Mouse (Mus musculus): Measurements from ENCODE around the gene Mdfi. TPM values are rescaled to one million over a fixed set of nuclear protein-coding genes. Genes with fewer than 3 reads are reported as not detected.
A peak's percentile ranks its signal among the peaks of the same experiment; 100 is the strongest.

Gene Mdfi
- polyA plus RNA-seq, 1 experiment from 2014 or later, result 0.84 TPM

- no peaks in the 10 kb centered on the region for H3K27me3 ChIP-seq (ENCODE audit: control insufficient read depth, insufficient read depth, low read depth, low read length)
- no peaks in the 10 kb centered on the region for H3K9me3 ChIP-seq (replicated peaks; ENCODE audit: control insufficient read depth, low read length)
- H3K36me3 ChIP-seq (ENCODE audit: control insufficient read depth, insufficient read depth), result no peaks in the 10 kb centered on the region
- no peak overlapping the region for H3K9ac ChIP-seq (ENCODE audit: low read depth, low read length)
- 35% methylated on average over 14 of the region's 17 CpGs for WGBS (ENCODE audit: insufficient replicate concordance)
- H3K4me3 ChIP-seq (ENCODE audit: low read depth, low read length), result no peak overlapping the region
- H3K27ac ChIP-seq (ENCODE audit: low read length), result peak overlapping the region; percentile 47
- no peak overlapping the region; the same call in 1 of the 2 replicates for H3K4me2 ChIP-seq (ENCODE audit: low read depth, low read length)
- peaks cover 26% of the 10 kb centered on the region for H3K4me1 ChIP-seq (ENCODE audit: control insufficient read depth, low read depth, low read length)
- no peak for ATAC-seq (ENCODE audit: low read depth)
Observed at GRCm38 (mm10) chr17:47767456-47768141, 66.9 kb downstream of the Mdfi start.

DNA sequence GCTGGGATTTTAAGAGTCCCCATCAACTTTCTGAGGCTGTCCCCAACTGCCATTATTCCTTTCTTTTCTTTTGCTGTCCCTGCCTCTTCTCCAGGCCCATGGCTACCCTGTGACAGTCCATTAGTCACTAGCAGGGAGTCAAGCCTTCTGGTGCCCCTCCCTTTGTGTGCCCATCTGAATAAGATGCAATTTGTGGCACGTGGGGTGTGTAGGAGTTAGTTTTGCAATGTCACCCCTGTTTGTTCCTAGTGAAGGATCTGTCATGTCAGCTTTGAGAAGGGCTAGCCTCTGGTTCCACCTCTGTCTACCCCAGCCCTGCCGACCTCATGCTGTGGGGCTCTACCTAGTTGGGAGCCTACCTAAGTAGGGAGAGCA lies 67.4 kb downstream of the Mdfi start:
- Histone ChIP-seq H3K27me3 (ENCODE audit: control insufficient read depth, insufficient read depth, low read depth, low read length) (no peaks in the 10 kb centered on the region), H3K9me3 (replicated peaks; ENCODE audit: control insufficient read depth, low read length) (no peaks in the 10 kb centered on the region), H3K4me3 (ENCODE audit: low read depth, low read length) (no peak overlapping the region), H3K4me1 (ENCODE audit: control insufficient read depth, low read depth, low read length) (peaks cover 27% of the 10 kb centered on the region), H3K9ac (ENCODE audit: low read depth, low read length) (no peak overlapping the region), H3K36me3 (ENCODE audit: control insufficient read depth, insufficient read depth) (no peaks in the 10 kb centered on the region), H3K4me2 (ENCODE audit: low read depth, low read length) (no peak overlapping the region; the same call in 1 of the 2 replicates), H3K27ac (ENCODE audit: low read length) (peak overlapping the region; percentile 47)
- 37% methylated on average over 2 of the region's 2 CpGs for WGBS (ENCODE audit: insufficient replicate concordance)
- no peak for ATAC-seq (ENCODE audit: low read depth)

DNA sequence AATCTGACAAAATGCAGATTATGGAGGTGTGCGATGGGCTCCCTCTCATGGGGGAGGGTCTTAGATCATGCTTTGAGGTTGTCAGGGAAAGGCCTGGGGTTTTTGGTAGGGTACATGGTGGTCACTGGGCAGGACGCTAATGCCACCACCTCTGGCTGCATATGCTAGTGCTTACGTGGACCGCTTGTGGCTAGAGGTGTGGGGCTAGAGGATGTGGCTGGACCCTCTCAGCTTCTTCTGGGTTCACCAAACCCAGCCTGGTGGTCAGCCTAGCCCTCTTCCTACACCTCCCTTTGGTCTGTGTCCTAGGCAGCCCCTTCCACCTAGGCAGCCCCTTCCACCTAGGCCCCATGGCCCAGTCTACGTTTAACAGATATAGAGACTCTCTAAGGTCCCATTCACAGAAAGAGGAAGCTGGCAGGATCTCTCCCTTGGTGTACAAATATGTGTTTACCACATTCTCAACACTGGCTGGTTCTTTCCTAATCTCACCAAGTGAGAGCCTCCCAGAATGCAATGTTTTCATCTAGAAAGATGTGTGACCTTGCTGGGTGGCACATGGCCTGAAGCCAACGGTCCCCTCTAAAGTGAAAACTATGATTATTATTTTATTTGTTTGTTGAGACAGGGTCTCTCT lies 68.0 kb downstream of the Mdfi start:
- Histone ChIP-seq H3K4me1 (ENCODE audit: control insufficient read depth, low read depth, low read length) (peaks cover 27% of the 10 kb centered on the region), H3K9me3 (replicated peaks; ENCODE audit: control insufficient read depth, low read length) (no peaks in the 10 kb centered on the region), H3K4me2 (ENCODE audit: low read depth, low read length) (no peak overlapping the region), H3K36me3 (ENCODE audit: control insufficient read depth, insufficient read depth) (no peaks in the 10 kb centered on the region), H3K27ac (ENCODE audit: low read length) (peak overlapping the region; percentile 47), H3K4me3 (ENCODE audit: low read depth, low read length) (no peak overlapping the region), H3K27me3 (ENCODE audit: control insufficient read depth, insufficient read depth, low read depth, low read length) (no peaks in the 10 kb centered on the region), H3K9ac (ENCODE audit: low read depth, low read length) (no peak overlapping the region)
- ATAC-seq (ENCODE audit: low read depth), result no peak
- WGBS (ENCODE audit: insufficient replicate concordance), result 67% methylated on average over 6 of the region's 6 CpGs

GRCm38 (mm10) chr17:47765986-47766385 lies 68.5 kb downstream of the Mdfi start:
- H3K27me3 ChIP-seq (ENCODE audit: control insufficient read depth, insufficient read depth, low read depth, low read length), result no peaks in the 10 kb centered on the region
- H3K4me3 ChIP-seq (ENCODE audit: low read depth, low read length), result no peak overlapping the region
- H3K9ac ChIP-seq (ENCODE audit: low read depth, low read length), result no peak overlapping the region
- no peak overlapping the region; the same call in 1 of the 2 replicates for H3K27ac ChIP-seq (ENCODE audit: low read length)
- H3K36me3 ChIP-seq (ENCODE audit: control insufficient read depth, insufficient read depth), result no peaks in the 10 kb centered on the region
- no peak for ATAC-seq (ENCODE audit: low read depth)
- WGBS (ENCODE audit: insufficient replicate concordance), result 47% methylated on average over 4 of the region's 4 CpGs
- peaks cover 27% of the 10 kb centered on the region for H3K4me1 ChIP-seq (ENCODE audit: control insufficient read depth, low read depth, low read length)
- no peak overlapping the region for H3K4me2 ChIP-seq (ENCODE audit: low read depth, low read length)
- H3K9me3 ChIP-seq (replicated peaks; ENCODE audit: control insufficient read depth, low read length), result no peaks in the 10 kb centered on the region

Other genes with a start within 250 kb of the Mdfi start
- 12.5 and 12.7 TPM in 2 replicates for gene Bysl, start 223.2 kb downstream of the Mdfi start, polyA plus RNA-seq (2015; fragmentation: Nextera tagmentation; extraction: Ambion mirVana)
- gene Med20, start 223.1 kb downstream of the Mdfi start, polyA plus RNA-seq (2015; fragmentation: Nextera tagmentation; extraction: Ambion mirVana), result 22.3 and 22.4 TPM in 2 replicates
- 0.97 and 1.1 TPM in 2 replicates for gene Gm20517, start 223.1 kb downstream of the Mdfi start, polyA plus RNA-seq (2015; fragmentation: Nextera tagmentation; extraction: Ambion mirVana)
- 2.9 and 3.6 TPM in 2 replicates for gene Usp49, start 204.0 kb downstream of the Mdfi start, polyA plus RNA-seq (2015; fragmentation: Nextera tagmentation; extraction: Ambion mirVana)
- gene Tomm6, start 146.3 kb downstream of the Mdfi start, polyA plus RNA-seq (2015; fragmentation: Nextera tagmentation; extraction: Ambion mirVana), result 213 and 224 TPM in 2 replicates
- 1.3 and 1.5 TPM in 2 replicates for gene Frs3, start 145.7 kb downstream of the Mdfi start, polyA plus RNA-seq (2015; fragmentation: Nextera tagmentation; extraction: Ambion mirVana)
- 0.05 TPM in 1 of 2 replicates, not detected in the other for gene Gm21981, start 140.2 kb downstream of the Mdfi start, polyA plus RNA-seq (2015; fragmentation: Nextera tagmentation; extraction: Ambion mirVana)
- gene Prickle4, start 140.0 kb downstream of the Mdfi start, polyA plus RNA-seq (2015; fragmentation: Nextera tagmentation; extraction: Ambion mirVana), result 0.25 TPM in 1 of 2 replicates, not detected in the other
- not detected in 2 replicates for gene Pgc, start 107.8 kb downstream of the Mdfi start, polyA plus RNA-seq (2015; fragmentation: Nextera tagmentation; extraction: Ambion mirVana)
- 5.5 and 5.9 TPM in 2 replicates for gene Tfeb, start 97.7 kb downstream of the Mdfi start, polyA plus RNA-seq (2015; fragmentation: Nextera tagmentation; extraction: Ambion mirVana)
- gene Foxp4, start 90.0 kb upstream of the Mdfi start, polyA plus RNA-seq (2015; fragmentation: Nextera tagmentation; extraction: Ambion mirVana), result 3.4 and 4.0 TPM in 2 replicates
- gene 1700122O11Rik, start 203.6 kb upstream of the Mdfi start, polyA plus RNA-seq (2015; fragmentation: Nextera tagmentation; extraction: Ambion mirVana), result not detected in 2 replicates

Data from liver, embryonic 16.5 days (tissue).